In genomic region chr3:154333401-154333999, GRCm38 (mm10) we compare ENCODE assay signal across 15 mouse cellular contexts. TPM values are rescaled to one million over a fixed set of nuclear protein-coding genes. Genes with fewer than 3 reads are reported as not detected.
A peak's percentile ranks its signal among the peaks of the same experiment; 100 is the strongest.
DNase-seq lines count a peak whose midpoint lies in the region; ATAC-seq lines count a peak whose summit lies in the region.
"Had no signal": no experiment of that assay in that cellular context is flagged by ENCODE, and none has a peak within 500 bp of the region (broad histone marks: within the 10 kb centered on the region; RNA-seq: fewer than 3 reads in every experiment).

No protein-coding gene starts in this region.

- peak; percentile 66 for DNase-seq in heart, adult 11 months
- DNase-seq in heart, adult 9 months (ENCODE audit: low spot score in 2 of 2): no peak
- DNase-seq in midbrain, embryonic 11.5 days (ENCODE audit: low spot score, missing footprints): peak; percentile 97
- DNase-seq in embryonic facial prominence, embryonic 14.5 days (ENCODE audit: low spot score): no peak
- peak; percentile 33 for DNase-seq in retina, embryonic 14.5 days (ENCODE audit: low spot score)
- DNase-seq in yolk sac, embryonic 10.5 days (ENCODE audit: low spot score): no peak
- DNase-seq in frontal cortex, adult 2 months (ENCODE audit: extremely low spot score in 1 of 2, low spot score in 1 of 2): no peak
- DNase-seq: adrenal gland, adult 8-10 months; right cerebral cortex, postnatal 4 days had no signal

- ATAC-seq in midbrain, embryonic 11.5 days (ENCODE audit: low FRiP score): no peak
- no peak for ATAC-seq in midbrain, embryonic 15.5 days (replicated peaks)
- ATAC-seq in embryonic facial prominence, embryonic 14.5 days (ENCODE audit: low read depth): no peak

- H3K27ac ChIP-seq in midbrain, embryonic 11.5 days (ENCODE audit: low read depth, low read length): no peak overlapping the region
- no peak overlapping the region for H3K27ac ChIP-seq in midbrain, embryonic 15.5 days
- peak overlapping the region; percentile 91 for H3K27ac ChIP-seq in embryonic facial prominence, embryonic 14.5 days (replicated peaks; ENCODE audit: low read depth, low read length)
- H3K27ac ChIP-seq: midbrain, embryonic 12.5 days; stomach, embryonic 15.5 days had no signal

- H3K27me3 ChIP-seq in midbrain, embryonic 11.5 days (ENCODE audit: control insufficient read depth, insufficient read depth, low read length): peaks cover 68% of the 10 kb centered on the region
- peaks cover 54% of the 10 kb centered on the region for H3K27me3 ChIP-seq in midbrain, embryonic 15.5 days (replicated peaks)
- H3K27me3 ChIP-seq in embryonic facial prominence, embryonic 14.5 days (replicated peaks; ENCODE audit: control insufficient read depth, insufficient read depth, low read length): peaks cover 78% of the 10 kb centered on the region

- H3K36me3 ChIP-seq in midbrain, embryonic 11.5 days (ENCODE audit: control insufficient read depth, insufficient read depth, low read length): no peaks in the 10 kb centered on the region
- H3K36me3 ChIP-seq in midbrain, embryonic 15.5 days (replicated peaks): no peaks in the 10 kb centered on the region
- no peaks in the 10 kb centered on the region for H3K36me3 ChIP-seq in embryonic facial prominence, embryonic 14.5 days (ENCODE audit: control insufficient read depth, insufficient read depth, low read length)
- H3K36me3 ChIP-seq: midbrain, embryonic 12.5 days; stomach, embryonic 15.5 days had no signal

- WGBS in midbrain, embryonic 11.5 days: 1% methylated on average over 16 of the region's 16 CpGs
- 2% methylated on average over 16 of the region's 16 CpGs for WGBS in midbrain, embryonic 15.5 days
- 5% methylated on average over 16 of the region's 16 CpGs for WGBS in embryonic facial prominence, embryonic 14.5 days

- no peak overlapping the region for H3K4me3 ChIP-seq in midbrain, embryonic 11.5 days (ENCODE audit: low read depth, low read length)
- no peak overlapping the region for H3K4me3 ChIP-seq in midbrain, embryonic 15.5 days
- H3K4me3 ChIP-seq in embryonic facial prominence, embryonic 14.5 days (ENCODE audit: low read depth, low read length): peak overlapping the region; percentile 59
- H3K4me3 ChIP-seq: midbrain, embryonic 12.5 days; stomach, embryonic 15.5 days had no signal

- H3K9me3 ChIP-seq in midbrain, embryonic 11.5 days (ENCODE audit: control insufficient read depth, low read length): no peaks in the 10 kb centered on the region
- H3K9me3 ChIP-seq in midbrain, embryonic 15.5 days: no peaks in the 10 kb centered on the region
- H3K9me3 ChIP-seq in embryonic facial prominence, embryonic 14.5 days (ENCODE audit: control insufficient read depth, low read length): no peaks in the 10 kb centered on the region
- H3K9me3 ChIP-seq: midbrain, embryonic 12.5 days; stomach, embryonic 15.5 days had no signal

- no peak overlapping the region for H3K9ac ChIP-seq in midbrain, embryonic 11.5 days (ENCODE audit: low read length)
- H3K9ac ChIP-seq in midbrain, embryonic 15.5 days: no peak overlapping the region
- H3K9ac ChIP-seq in embryonic facial prominence, embryonic 14.5 days (ENCODE audit: low read depth, low read length): peak overlapping the region; percentile 85
- H3K9ac ChIP-seq: midbrain, embryonic 12.5 days; stomach, embryonic 15.5 days had no signal

- peaks cover 7% of the 10 kb centered on the region for H3K4me1 ChIP-seq in midbrain, embryonic 11.5 days (ENCODE audit: control insufficient read depth, insufficient read depth, low read length)
- H3K4me1 ChIP-seq in midbrain, embryonic 15.5 days: peaks cover 5% of the 10 kb centered on the region
- H3K4me1 ChIP-seq in embryonic facial prominence, embryonic 14.5 days (ENCODE audit: control insufficient read depth, insufficient read depth, low read length): no peaks in the 10 kb centered on the region

- H3K4me2 ChIP-seq in midbrain, embryonic 11.5 days: no peak overlapping the region
- no peak overlapping the region for H3K4me2 ChIP-seq in midbrain, embryonic 15.5 days
- H3K4me2 ChIP-seq in embryonic facial prominence, embryonic 14.5 days (ENCODE audit: low read depth, low read length): peak overlapping the region; percentile 70
- H3K4me2 ChIP-seq: midbrain, embryonic 12.5 days; stomach, embryonic 15.5 days had no signal

RNA-seq across cellular contexts. Expression of gene Lhx8, which starts 3.0 kb away (rescaled TPM):
- 0.27 TPM in 1 of 2 replicates, not detected in the other for polyA plus RNA-seq in midbrain, embryonic 11.5 days (2014; fragmentation: Nextera tagmentation; extraction: Ambion mirVana)
- polyA plus RNA-seq in midbrain, embryonic 15.5 days (2015; fragmentation: Nextera tagmentation; extraction: Ambion mirVana): 1.9 and 4.4 TPM in 2 replicates
- polyA plus RNA-seq in embryonic facial prominence, embryonic 14.5 days (2014; fragmentation: Nextera tagmentation; extraction: Ambion mirVana): 12.0 and 15.1 TPM in 2 replicates
- 0.13 and 0.18 TPM in 2 replicates for polyA plus RNA-seq in frontal cortex, adult 2 months (2012; rRNA removed)
- polyA plus RNA-seq: large intestine, adult 2 months; liver, embryonic 16.5 days; urinary bladder, adult 2 months had no signal

Comparison
In these comparisons a context has a peak if more than half of its experiments do, and no peak if none do; other contexts are left out.
1. DNase-seq: peak in heart, adult 11 months (single experiment), midbrain, embryonic 11.5 days (single experiment) and retina, embryonic 14.5 days (single experiment); none in heart, adult 9 months (0 of 2), embryonic facial prominence, embryonic 14.5 days (single experiment), yolk sac, embryonic 10.5 days (single experiment) and frontal cortex, adult 2 months (0 of 2).